Mouse (Mus musculus): ENCODE data around the gene Ago1.

Gene Ago1

GRCm38 (mm10) chr4:126473031-126473430 is 4.6 kb upstream of the Ago1 start:
- DNase-seq (ENCODE audit: low spot score in 2 of 2): no peak

GRCm38 (mm10) chr4:126469334-126469733 is 951 bp upstream of the Ago1 start:
- no peak for DNase-seq (ENCODE audit: low spot score in 2 of 2)

GRCm38 (mm10) chr4:126468925-126469324 is 542 bp upstream of the Ago1 start:
- no peak for DNase-seq (ENCODE audit: low spot score in 2 of 2)

GRCm38 (mm10) chr4:126467721-126468284 is 580 bp downstream of the Ago1 start:
- DNase-seq (ENCODE audit: low spot score in 2 of 2): peak; percentile 58 to 67

- DNase-seq (ENCODE audit: low spot score in 2 of 2): no peak
Measured at GRCm38 (mm10) chr4:126466251-126466750, 2.1 kb downstream of the Ago1 start.

DNA sequence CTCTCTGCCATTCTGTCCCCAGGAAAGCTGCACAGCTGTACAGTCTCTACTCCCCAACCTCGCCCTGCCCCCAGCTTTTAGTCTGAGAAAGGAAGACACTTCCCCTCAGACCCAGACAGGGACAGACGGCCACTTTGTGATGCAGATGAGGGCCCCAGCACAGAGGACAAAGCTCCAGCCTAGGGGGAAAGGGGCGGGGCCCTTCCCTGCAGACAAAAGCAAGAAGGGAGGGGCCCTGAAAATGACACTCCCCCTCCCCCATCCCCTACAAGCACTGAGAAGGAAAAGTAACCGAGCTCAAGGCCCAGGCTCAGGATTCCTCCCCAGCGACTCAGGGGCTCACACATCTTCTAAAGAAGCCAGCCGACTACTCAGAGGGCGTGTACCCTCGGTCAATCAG is 2.5 kb downstream of the Ago1 start:
- peak; percentile 15 to 16 for DNase-seq (ENCODE audit: low spot score in 2 of 2)

DNA sequence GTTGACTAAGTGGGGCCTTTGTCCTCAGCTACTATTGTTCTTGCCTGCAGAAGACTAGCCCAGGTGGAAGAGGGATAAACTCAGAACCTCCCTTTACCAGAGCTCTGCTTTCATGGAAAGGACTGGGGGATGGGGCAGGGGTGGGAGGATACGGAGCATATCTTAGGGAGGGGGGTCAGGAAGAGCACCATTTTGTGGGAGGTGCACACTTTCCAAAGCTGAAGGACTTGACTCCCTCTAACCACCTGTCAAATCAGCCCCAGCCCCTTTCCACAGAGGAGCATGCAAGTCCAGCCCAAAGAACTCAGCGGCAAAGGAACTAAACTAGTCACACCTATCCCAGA is 3.5 kb downstream of the Ago1 start:
- no peak for DNase-seq (ENCODE audit: low spot score in 2 of 2)

GRCm38 (mm10) chr4:126464189-126464891 is 4.0 kb downstream of the Ago1 start:
- DNase-seq (ENCODE audit: low spot score in 2 of 2): no peak

GRCm38 (mm10) chr4:126455441-126455840 is 12.9 kb downstream of the Ago1 start:
- DNase-seq (ENCODE audit: low spot score in 2 of 2): no peak

- DNase-seq (ENCODE audit: low spot score in 2 of 2): no peak
Measured at GRCm38 (mm10) chr4:126454547-126455254, 13.7 kb downstream of the Ago1 start.

GRCm38 (mm10) chr4:126450268-126450667 is 18.1 kb downstream of the Ago1 start:
- DNase-seq (ENCODE audit: low spot score in 2 of 2): no peak

DNA sequence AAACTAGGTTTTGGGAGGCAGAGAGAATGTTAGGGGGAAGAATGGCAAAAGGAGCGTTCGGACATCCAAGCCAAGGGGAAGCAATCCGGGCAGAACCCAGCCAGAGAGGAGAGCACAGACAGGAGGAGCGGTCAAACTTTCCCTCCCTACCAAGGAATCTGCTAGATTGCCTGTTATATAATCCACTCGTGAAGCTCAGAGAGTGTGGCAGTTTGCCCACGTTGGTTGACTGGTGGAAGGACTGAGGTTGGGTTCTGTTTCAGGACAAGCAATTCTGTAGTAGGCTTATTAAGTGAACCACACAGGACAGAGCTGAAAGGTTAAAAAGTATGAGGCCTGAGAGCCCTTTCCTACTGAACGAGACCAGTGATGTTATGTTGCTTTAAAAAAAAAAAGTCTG is 21.3 kb downstream of the Ago1 start:
- no peak for DNase-seq (ENCODE audit: low spot score in 2 of 2)

GRCm38 (mm10) chr4:126444528-126444927 is 23.9 kb downstream of the Ago1 start:
- DNase-seq (ENCODE audit: low spot score in 2 of 2): no peak

- DNase-seq (ENCODE audit: low spot score in 2 of 2): no peak
Measured at GRCm38 (mm10) chr4:126438261-126438660, 30.1 kb downstream of the Ago1 start.

- DNase-seq (ENCODE audit: low spot score in 2 of 2): no peak
Measured at GRCm38 (mm10) chr4:126436268-126436667, 32.1 kb downstream of the Ago1 start.

DNA sequence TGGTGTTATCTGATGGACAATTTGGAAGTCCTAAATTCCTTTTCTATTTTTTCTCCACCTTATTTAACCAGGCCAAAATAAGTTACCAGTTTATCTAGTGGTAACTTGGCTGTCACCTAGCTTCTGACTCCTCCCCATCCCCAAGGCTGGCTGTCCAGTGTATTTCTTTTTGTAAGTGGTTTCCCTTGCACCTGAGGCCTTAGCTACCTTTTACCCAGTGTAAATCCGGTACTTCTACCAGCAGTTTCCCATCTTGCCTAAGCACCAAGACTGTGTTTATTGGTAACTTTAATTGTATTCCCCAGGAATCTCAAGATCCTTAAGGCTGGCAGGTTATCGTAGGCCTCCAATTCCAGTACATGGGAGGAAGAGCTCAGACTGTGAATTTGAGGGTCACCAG is 34.3 kb downstream of the Ago1 start:
- DNase-seq (ENCODE audit: low spot score in 2 of 2): no peak

DNA sequence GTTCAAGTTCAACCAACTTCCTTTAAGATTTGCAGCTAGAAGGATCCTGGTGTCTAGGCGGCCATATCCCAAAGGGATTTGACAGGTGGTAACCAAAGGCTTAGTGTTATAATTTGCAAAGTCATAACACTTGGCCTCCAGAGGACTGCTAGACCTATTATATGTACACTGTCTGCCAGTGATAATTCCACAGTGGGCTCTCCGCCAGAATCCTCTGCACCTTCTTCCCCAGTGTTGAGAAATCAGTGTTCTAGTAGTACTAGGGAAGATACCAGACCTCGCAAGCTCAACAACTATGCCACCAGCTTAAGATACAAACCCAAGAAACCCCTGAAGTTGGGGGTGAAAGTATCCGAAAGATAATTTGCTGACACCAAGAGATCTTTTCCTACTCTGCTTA is 35.2 kb downstream of the Ago1 start:
- DNase-seq (ENCODE audit: low spot score in 2 of 2): no peak

DNA sequence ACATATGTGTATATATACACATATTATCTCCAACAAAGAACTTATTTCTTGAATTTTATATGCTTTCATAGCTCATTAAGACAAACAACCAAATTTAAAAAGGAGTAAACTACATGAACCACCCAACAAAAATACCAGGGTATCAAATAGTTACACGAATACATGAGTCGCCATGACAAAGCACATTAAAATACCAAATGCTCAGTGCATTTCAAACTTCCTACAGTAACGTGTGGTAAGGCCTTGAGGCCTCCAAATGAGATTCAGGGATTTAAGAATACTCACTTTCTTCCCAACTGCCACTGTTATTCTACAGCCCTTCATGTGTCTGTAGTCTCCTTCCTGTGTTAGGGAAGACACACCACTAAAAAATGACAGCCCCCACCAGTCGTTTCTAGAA is 36.6 kb downstream of the Ago1 start:
- no peak for DNase-seq (ENCODE audit: low spot score in 2 of 2)

DNA sequence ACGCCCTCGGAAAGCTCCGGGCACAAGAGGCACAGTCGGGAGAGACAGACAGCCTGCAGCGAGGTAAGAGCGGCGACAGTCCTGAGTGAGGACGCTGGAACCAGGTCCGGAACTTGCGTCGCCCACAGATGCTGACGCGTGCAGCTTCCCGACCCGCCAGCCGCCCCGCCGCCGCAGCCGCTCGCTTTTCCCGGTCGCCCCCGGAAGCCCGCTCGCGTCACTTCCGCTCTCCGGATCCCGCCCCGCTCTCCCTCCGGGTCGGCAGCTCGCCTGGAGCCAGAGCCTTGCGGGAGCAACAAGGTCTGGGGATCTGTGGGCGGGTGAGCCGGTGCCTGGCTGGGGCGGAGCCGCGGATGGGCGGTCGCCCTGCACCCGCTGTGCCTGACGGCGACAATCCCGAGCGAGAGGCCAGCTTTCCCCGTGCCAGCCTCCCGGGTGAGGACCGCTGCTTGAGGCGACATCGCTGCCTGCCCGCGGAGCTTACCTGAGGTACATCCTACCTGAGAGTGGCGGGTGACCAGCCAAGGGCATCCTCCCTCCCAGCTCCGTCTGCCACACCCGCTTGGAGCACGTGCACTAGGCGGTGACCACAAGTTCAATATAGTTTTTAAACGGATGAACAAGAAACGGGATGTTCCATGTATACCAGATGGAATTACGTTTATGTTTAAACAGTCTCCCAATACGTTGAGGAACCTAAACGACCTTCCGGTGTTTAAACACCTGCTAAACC is 38.9 kb downstream of the Ago1 start, which contains the start of gene Ago3:
Ago3 (minus strand) TSS at position 210 of the 733 bp plus-strand sequence.
- peak; percentile 83 to 91 for DNase-seq (ENCODE audit: low spot score in 2 of 2)

GRCm38 (mm10) chr4:126428682-126429346 is 39.6 kb downstream of the Ago1 start:
- no peak for DNase-seq (ENCODE audit: low spot score in 2 of 2)

DNA sequence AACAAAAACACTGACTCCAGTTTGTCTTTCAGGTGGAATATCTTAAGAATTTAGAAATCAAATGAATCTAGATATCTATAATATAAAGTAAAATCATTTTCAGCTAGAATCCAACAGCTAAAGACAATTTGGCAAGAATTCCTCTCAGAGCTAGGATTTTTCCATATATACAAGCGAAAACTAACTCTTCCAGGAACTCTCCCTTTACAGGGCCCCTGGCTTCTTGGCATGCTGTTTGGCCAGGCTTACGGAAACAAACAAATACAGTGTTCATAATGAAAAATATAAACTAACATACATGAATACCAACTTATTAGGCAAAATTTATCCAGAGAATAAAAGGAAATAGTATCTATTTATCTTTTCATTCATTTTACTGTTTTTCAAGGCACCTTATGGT is 44.5 kb downstream of the Ago1 start:
- DNase-seq (ENCODE audit: low spot score in 2 of 2): no peak

- no peak for DNase-seq (ENCODE audit: low spot score in 2 of 2)
Measured at GRCm38 (mm10) chr4:126415707-126416106, 52.7 kb downstream of the Ago1 start.
